Mouse (Mus musculus): Measurements from ENCODE around the gene Prelid1. TPM values are rescaled to one million over a fixed set of nuclear protein-coding genes. Genes with fewer than 3 reads are reported as not detected.
A peak's percentile ranks its signal among the peaks of the same experiment; 100 is the strongest.

The Prelid1 gene
- polyA plus RNA-seq, 1 experiment from 2014 or later = 206 TPM

- 41% methylated on average over 11 of the region's 11 CpGs for WGBS (ENCODE audit: insufficient replicate concordance)
- H3K9ac ChIP-seq (ENCODE audit: low read depth, low read length) = no peak overlapping the region
- no peak overlapping the region for H3K27ac ChIP-seq (ENCODE audit: low read length)
- H3K4me2 ChIP-seq (ENCODE audit: low read depth, low read length) = no peak overlapping the region
- no peaks in the 10 kb centered on the region for H3K9me3 ChIP-seq (replicated peaks; ENCODE audit: control insufficient read depth, low read length)
- H3K36me3 ChIP-seq (ENCODE audit: control insufficient read depth, insufficient read depth) = peaks cover 21% of the 10 kb centered on the region
- H3K4me1 ChIP-seq (ENCODE audit: control insufficient read depth, low read depth, low read length) = peaks cover 8% of the 10 kb centered on the region
- H3K4me3 ChIP-seq (ENCODE audit: low read depth, low read length) = no peak overlapping the region
- no peaks in the 10 kb centered on the region for H3K27me3 ChIP-seq (ENCODE audit: control insufficient read depth, insufficient read depth, low read depth, low read length)
- ATAC-seq (ENCODE audit: low read depth) = no peak
Measured at GRCm38 (mm10) chr13:55342469-55342868, 22.2 kb downstream of the Prelid1 start.

DNA sequence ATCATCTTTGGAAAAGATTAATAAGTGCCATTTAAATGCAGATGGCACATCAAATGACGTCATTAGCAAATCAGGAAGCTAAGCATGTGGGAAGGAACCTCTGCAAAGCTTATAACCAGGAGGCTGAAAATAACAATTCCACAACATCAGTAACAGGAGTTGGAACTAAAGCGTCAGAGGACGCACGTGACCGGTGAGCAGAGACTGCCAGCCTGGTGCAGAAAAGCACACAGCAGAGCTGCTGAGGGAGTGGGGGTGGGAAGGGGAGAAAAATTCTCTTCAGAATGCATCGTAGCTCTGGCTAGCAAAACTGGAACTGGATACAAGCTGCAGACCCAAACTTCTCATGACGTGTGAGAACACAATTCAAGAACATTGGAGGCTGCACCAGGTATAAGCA, 24.0 kb downstream of the Prelid1 start:
- Histone ChIP-seq H3K4me3 (ENCODE audit: low read depth, low read length) (no peak overlapping the region), H3K27ac (ENCODE audit: low read length) (no peak overlapping the region), H3K4me2 (ENCODE audit: low read depth, low read length) (no peak overlapping the region), H3K36me3 (ENCODE audit: control insufficient read depth, insufficient read depth) (peaks cover 33% of the 10 kb centered on the region), H3K9me3 (replicated peaks; ENCODE audit: control insufficient read depth, low read length) (no peaks in the 10 kb centered on the region), H3K27me3 (ENCODE audit: control insufficient read depth, insufficient read depth, low read depth, low read length) (no peaks in the 10 kb centered on the region), H3K9ac (ENCODE audit: low read depth, low read length) (no peak overlapping the region), H3K4me1 (ENCODE audit: control insufficient read depth, low read depth, low read length) (peaks cover 3% of the 10 kb centered on the region)
- 74% methylated on average over 7 of the region's 7 CpGs for WGBS (ENCODE audit: insufficient replicate concordance)
- ATAC-seq (ENCODE audit: low read depth) = no peak

DNA sequence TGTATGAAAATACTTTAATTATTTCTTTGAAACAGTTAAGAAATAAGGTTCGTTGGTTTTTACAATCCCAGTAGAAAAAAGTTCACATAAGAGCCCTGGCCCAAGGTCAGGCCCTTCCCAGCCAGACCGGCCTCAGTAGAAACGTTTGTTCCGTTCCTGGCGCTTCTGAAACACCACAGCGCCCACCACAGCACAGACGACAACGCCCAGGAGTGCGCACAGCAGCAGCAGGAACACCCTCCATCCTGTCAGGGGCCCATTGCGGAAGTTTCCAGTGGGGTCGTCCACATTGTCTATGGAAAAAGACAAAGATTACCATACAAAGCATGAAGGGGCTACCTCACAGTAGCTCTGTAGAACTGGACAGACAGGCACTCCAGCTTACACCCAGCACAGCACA, 26.4 kb downstream of the Prelid1 start:
- Histone ChIP-seq H3K36me3 (ENCODE audit: control insufficient read depth, insufficient read depth) (peaks cover 55% of the 10 kb centered on the region), H3K9ac (ENCODE audit: low read depth, low read length) (no peak overlapping the region), H3K4me1 (ENCODE audit: control insufficient read depth, low read depth, low read length) (no peaks in the 10 kb centered on the region; the same call in 1 of the 2 replicates), H3K27ac (ENCODE audit: low read length) (no peak overlapping the region), H3K4me3 (ENCODE audit: low read depth, low read length) (no peak overlapping the region), H3K27me3 (ENCODE audit: control insufficient read depth, insufficient read depth, low read depth, low read length) (no peaks in the 10 kb centered on the region), H3K9me3 (replicated peaks; ENCODE audit: control insufficient read depth, low read length) (no peaks in the 10 kb centered on the region), H3K4me2 (ENCODE audit: low read depth, low read length) (no peak overlapping the region)
- no peak for ATAC-seq (ENCODE audit: low read depth)
- WGBS (ENCODE audit: insufficient replicate concordance) = 66% methylated on average over 11 of the region's 11 CpGs

DNA sequence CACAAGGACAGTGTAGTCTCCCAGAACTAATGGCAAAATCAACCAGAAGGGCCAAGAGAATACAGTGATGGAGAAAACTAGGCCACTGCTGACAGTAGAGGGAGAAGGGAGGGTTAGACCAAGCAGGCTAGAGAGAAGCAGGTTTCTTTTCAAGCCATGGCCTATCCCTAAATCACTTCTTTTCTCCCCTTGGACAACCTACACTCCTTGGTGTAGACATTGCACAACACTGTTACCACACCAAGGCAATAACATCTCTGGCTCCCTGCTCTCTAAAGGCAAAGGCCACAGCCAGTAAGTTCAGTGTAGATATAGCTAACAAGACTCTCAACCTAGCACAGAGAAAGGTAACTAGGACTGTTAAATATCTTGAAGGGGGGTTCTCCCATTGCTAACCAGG, 40.8 kb downstream of the Prelid1 start:
- Histone ChIP-seq H3K9me3 (replicated peaks; ENCODE audit: control insufficient read depth, low read length) (no peaks in the 10 kb centered on the region), H3K27me3 (ENCODE audit: control insufficient read depth, insufficient read depth, low read depth, low read length) (no peaks in the 10 kb centered on the region), H3K4me3 (ENCODE audit: low read depth, low read length) (peak overlapping the region; percentile 96), H3K4me1 (ENCODE audit: control insufficient read depth, low read depth, low read length) (peaks cover 24% of the 10 kb centered on the region), H3K36me3 (ENCODE audit: control insufficient read depth, insufficient read depth) (peaks cover 14% of the 10 kb centered on the region), H3K9ac (ENCODE audit: low read depth, low read length) (peak overlapping the region; percentile 95), H3K27ac (ENCODE audit: low read length) (peak overlapping the region; percentile 35; the same call in 1 of the 2 replicates), H3K4me2 (ENCODE audit: low read depth, low read length) (peak overlapping the region; percentile 79)
- no peak for ATAC-seq (ENCODE audit: low read depth)

DNA sequence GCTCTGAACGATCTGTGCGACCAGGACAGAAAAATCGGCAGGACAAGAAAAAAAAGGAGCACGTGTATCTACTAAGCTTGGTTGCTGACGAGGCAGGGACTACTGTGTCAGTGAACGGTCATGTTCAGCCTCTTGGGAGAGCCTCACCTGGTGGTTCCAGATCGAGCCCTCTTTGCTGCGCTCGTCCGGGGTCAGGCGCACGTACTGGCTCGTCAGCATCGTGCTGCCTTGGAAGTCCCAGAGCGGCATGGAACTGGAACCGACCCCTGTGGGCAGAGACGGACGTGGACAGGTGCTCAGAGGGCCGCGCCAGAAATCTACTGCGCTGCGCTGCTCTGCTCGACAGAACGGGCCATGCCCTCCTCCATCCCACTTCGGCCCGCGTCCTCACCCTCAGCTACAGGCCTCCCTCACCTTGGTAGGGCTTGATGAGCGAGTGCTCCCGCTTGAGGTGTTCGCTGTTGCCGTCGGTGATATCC, 41.7 kb downstream of the Prelid1 start:
- peak overlapping the region; percentile 79 for H3K4me2 ChIP-seq (ENCODE audit: low read depth, low read length)
- peaks cover 26% of the 10 kb centered on the region for H3K4me1 ChIP-seq (ENCODE audit: control insufficient read depth, low read depth, low read length)
- peak overlapping the region; percentile 95 for H3K9ac ChIP-seq (ENCODE audit: low read depth, low read length)
- peaks cover 12% of the 10 kb centered on the region for H3K36me3 ChIP-seq (ENCODE audit: control insufficient read depth, insufficient read depth)
- H3K4me3 ChIP-seq (ENCODE audit: low read depth, low read length) = peak overlapping the region; percentile 96
- no peaks in the 10 kb centered on the region for H3K27me3 ChIP-seq (ENCODE audit: control insufficient read depth, insufficient read depth, low read depth, low read length)
- peak; percentile 36 for ATAC-seq (ENCODE audit: low read depth)
- peak overlapping the region; percentile 97 for H3K27ac ChIP-seq (ENCODE audit: low read length)
- WGBS (ENCODE audit: insufficient replicate concordance) = under 1% methylated on average over 32 of the region's 32 CpGs
- H3K9me3 ChIP-seq (replicated peaks; ENCODE audit: control insufficient read depth, low read length) = no peaks in the 10 kb centered on the region

DNA sequence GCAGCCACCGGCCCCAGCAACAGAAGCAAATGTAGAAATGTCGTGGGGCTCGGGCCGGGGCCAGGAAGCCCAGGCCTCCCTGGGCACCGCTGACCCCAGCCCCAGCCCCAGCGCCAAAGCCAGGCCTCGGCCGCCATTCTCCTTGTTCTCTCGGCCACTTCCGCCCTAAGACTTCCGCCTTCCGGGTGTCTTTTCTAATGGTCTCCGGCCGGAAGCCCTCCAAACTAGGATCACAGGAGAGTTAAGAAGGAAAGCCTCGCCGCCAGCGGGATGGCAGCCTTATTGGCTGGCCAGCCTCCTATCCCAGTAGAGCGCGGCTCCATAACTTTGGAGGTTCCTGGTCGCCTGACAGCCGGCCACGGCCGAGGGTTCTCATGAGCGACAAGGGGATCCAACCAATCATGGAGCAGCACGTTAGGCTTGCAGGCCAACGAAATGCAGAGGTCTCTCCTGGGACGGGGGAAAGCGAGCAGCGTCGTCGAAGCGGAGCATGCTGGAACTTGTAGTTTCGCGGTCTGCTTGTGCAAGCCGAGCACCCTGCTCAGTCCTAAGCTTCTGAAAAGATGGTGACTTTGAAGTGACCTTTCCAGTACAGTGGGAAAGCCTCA, 42.3 kb downstream of the Prelid1 start, which contains the start of gene Lman2:
TSS of gene Lman2 (minus strand) at position 331 of the 608 bp plus-strand sequence.
- Histone ChIP-seq H3K4me3 (ENCODE audit: low read depth, low read length) (peak within 1 kb of the TSS; percentile 96), H3K27ac (ENCODE audit: low read length) (peak within 1 kb of the TSS; percentile 97), H3K36me3 (ENCODE audit: control insufficient read depth, insufficient read depth) (peaks cover 10% of the 10 kb centered on the region), H3K9me3 (replicated peaks; ENCODE audit: control insufficient read depth, low read length) (no peaks in the 10 kb centered on the region), H3K4me2 (ENCODE audit: low read depth, low read length) (peak within 1 kb of the TSS; percentile 79), H3K4me1 (ENCODE audit: control insufficient read depth, low read depth, low read length) (peaks cover 30% of the 10 kb centered on the region), H3K27me3 (ENCODE audit: control insufficient read depth, insufficient read depth, low read depth, low read length) (no peaks in the 10 kb centered on the region), H3K9ac (ENCODE audit: low read depth, low read length) (peak within 1 kb of the TSS; percentile 95)
- ATAC-seq (ENCODE audit: low read depth) = peak; percentile 97
- WGBS (ENCODE audit: insufficient replicate concordance) = under 1% methylated on average over 35 of the region's 35 CpGs

DNA sequence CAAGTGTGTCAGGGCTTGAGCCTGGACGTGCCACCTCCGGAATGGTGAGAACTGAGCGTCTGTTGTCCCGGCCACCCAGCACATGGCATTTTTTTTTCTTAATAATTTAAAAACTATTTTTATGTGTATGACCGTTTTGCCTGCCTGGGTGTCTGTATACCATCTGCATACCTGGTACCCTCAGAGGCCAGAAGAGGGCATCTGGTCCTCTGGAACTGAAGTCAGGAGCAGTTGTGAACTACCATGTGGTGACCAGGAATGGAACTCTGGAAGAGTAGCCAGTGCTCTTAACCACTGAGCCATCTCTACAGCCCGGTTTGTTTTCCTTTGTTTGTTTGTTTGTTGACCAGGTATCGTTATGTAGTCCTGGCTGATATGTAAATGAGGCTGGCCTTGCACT, 48.1 kb downstream of the Prelid1 start:
- H3K27ac ChIP-seq (ENCODE audit: low read length) = no peak overlapping the region
- WGBS (ENCODE audit: insufficient replicate concordance) = 69% methylated on average over 7 of the region's 7 CpGs
- ATAC-seq (ENCODE audit: low read depth) = no peak
- no peak overlapping the region for H3K4me2 ChIP-seq (ENCODE audit: low read depth, low read length)
- no peaks in the 10 kb centered on the region for H3K36me3 ChIP-seq (ENCODE audit: control insufficient read depth, insufficient read depth)
- H3K9me3 ChIP-seq (replicated peaks; ENCODE audit: control insufficient read depth, low read length) = no peaks in the 10 kb centered on the region
- H3K27me3 ChIP-seq (ENCODE audit: control insufficient read depth, insufficient read depth, low read depth, low read length) = no peaks in the 10 kb centered on the region
- H3K4me1 ChIP-seq (ENCODE audit: control insufficient read depth, low read depth, low read length) = peaks cover 31% of the 10 kb centered on the region
- H3K9ac ChIP-seq (ENCODE audit: low read depth, low read length) = no peak overlapping the region
- no peak overlapping the region for H3K4me3 ChIP-seq (ENCODE audit: low read depth, low read length)

DNA sequence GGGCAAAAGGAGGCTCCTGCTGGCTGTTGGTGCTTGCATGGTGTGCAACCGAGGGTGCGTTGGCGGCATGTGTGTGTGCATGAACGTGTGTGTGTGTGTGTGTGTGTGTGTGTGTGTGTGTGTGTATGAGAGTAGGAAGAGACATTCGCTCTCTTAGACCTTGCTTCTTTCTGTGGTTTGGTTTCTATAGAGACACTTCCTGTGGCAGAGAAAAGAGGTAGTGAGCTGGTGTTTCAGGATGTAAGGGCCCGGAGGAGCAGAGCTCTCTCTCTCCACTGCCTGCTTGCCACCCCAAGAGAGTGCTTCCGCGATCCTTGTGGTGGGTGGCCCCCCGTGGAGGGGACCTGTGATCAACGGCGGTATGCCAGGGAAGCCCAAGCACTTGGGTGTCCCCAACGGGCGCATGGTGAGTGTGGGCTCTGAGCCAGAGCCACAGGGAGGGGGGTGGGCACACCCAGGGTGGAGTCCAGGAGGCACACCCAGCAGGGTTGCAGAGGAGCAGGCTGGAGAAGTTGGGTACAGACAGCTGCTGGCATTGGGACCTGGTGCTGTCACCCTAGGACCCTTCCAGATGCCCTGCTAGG, 49.3 kb downstream of the Prelid1 start, which contains the start of gene Rgs14:
TSS of gene Rgs14 (plus strand) at position 202 of the 584 bp plus-strand sequence.
- 0 out of 2 replicates have a peak within 1 kb of the TSS, but pooled peaks have one; percentile 11 for H3K9ac ChIP-seq (ENCODE audit: low read depth, low read length)
- peak within 1 kb of the TSS; percentile 49 for H3K4me2 ChIP-seq (ENCODE audit: low read depth, low read length)
- no peaks in the 10 kb centered on the region for H3K36me3 ChIP-seq (ENCODE audit: control insufficient read depth, insufficient read depth)
- WGBS (ENCODE audit: insufficient replicate concordance) = 17% methylated on average over 13 of the region's 13 CpGs
- H3K27ac ChIP-seq (ENCODE audit: low read length) = no peak within 1 kb of the TSS; the same call in 1 of the 2 replicates
- H3K27me3 ChIP-seq (ENCODE audit: control insufficient read depth, insufficient read depth, low read depth, low read length) = no peaks in the 10 kb centered on the region
- peaks cover 31% of the 10 kb centered on the region for H3K4me1 ChIP-seq (ENCODE audit: control insufficient read depth, low read depth, low read length)
- no peaks in the 10 kb centered on the region for H3K9me3 ChIP-seq (replicated peaks; ENCODE audit: control insufficient read depth, low read length)
- ATAC-seq (ENCODE audit: low read depth) = peak; percentile 90
- H3K4me3 ChIP-seq (ENCODE audit: low read depth, low read length) = peak within 1 kb of the TSS; percentile 39

- Histone ChIP-seq H3K9me3 (replicated peaks; ENCODE audit: control insufficient read depth, low read length) (no peaks in the 10 kb centered on the region), H3K27me3 (ENCODE audit: control insufficient read depth, insufficient read depth, low read depth, low read length) (no peaks in the 10 kb centered on the region), H3K4me3 (ENCODE audit: low read depth, low read length) (peak overlapping the region; percentile 39), H3K4me1 (ENCODE audit: control insufficient read depth, low read depth, low read length) (peaks cover 31% of the 10 kb centered on the region), H3K4me2 (ENCODE audit: low read depth, low read length) (peak overlapping the region; percentile 49), H3K9ac (ENCODE audit: low read depth, low read length) (0 out of 2 replicates have a peak overlapping the region, but pooled peaks have one; percentile 11), H3K36me3 (ENCODE audit: control insufficient read depth, insufficient read depth) (no peaks in the 10 kb centered on the region), H3K27ac (ENCODE audit: low read length) (no peak overlapping the region)
- no peak for ATAC-seq (ENCODE audit: low read depth)
- WGBS (ENCODE audit: insufficient replicate concordance) = 31% methylated on average over 3 of the region's 3 CpGs
Measured at GRCm38 (mm10) chr13:55370234-55370633, 49.9 kb downstream of the Prelid1 start.

Measured in liver, embryonic 16.5 days (tissue).